Mouse (Mus musculus): ENCODE measurements around the gene Rab25. TPM values are rescaled to one million over a fixed set of nuclear protein-coding genes. Genes with fewer than 3 reads are reported as not detected.

Gene Rab25
- total RNA-seq, 2 experiments from 2014 or later = not detected

DNA sequence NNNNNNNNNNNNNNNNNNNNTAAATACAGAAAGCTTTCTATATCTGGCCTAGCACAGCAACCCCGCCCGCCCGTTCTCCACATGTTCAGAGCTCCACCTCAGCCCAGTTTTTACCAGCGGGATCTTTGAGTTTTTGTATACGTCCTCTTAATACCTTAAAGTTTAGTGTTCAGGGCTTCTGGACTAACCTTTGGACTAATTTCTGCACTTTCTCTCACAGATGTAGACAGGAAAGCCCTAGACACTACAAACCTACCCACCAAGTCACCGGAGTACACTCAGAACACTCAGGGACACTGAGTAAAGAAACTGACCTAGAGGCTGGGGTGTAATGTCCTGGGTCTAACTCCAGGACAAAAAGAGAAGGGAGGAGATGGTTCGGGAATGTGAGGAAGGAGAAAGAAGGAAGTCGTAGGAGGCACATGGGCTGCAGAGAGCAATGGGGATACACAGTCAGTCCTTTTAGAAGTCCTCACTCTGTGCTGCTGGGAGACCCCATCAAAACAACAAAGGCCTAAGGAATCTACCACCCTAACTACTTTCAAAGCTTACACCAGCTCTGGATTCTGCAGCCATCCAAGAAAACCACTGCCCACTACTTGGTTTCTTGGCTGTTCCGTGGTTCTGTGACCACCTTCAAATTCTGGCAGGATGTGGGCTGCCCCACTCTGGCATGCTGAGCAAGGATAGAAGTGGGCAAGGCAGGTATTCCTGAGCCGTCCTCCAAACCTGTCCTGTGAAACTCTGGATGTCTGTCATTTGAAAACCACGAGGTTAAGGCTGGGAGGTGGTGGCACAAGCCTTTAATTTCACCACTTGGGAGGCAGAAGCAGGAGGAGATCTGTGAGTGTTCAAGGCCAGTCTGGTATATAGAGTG is 54.2 kb downstream of the Rab25 start:
- Histone ChIP-seq H3K4me3 (no peak overlapping the region; the same call in 1 of the 2 replicates), H3K27ac (peak overlapping the region; percentile 96)
- TF ChIP-seq CTCF (IDR thresholded peaks at IDR 0.05) = no peak
- intact Hi-C loops (cut with DNase I) = no loop called here
- no peak for DNase-seq (ENCODE audit: extremely low spot score in 1 of 2, low spot score in 2 of 2)

Small RNAs within 50 kb of the gene (microRNA-seq; reads per million reads assigned to microRNA genes)
- 0 reads per million in 2 experiments for gene Mir1905

Other genes with a start within 250 kb of the Rab25 start
- 10 to 100 TPM; 77.5 to 91.1 TPM for gene Glmp, start 223.3 kb downstream of the Rab25 start, total RNA-seq (2021)
- 1 to 10 TPM; 1.2 to 1.4 TPM for gene Tmem79, start 212.2 kb downstream of the Rab25 start, total RNA-seq (2021)
- 10 to 100 TPM; 78.3 to 79.5 TPM for gene Smg5, start 212.0 kb downstream of the Rab25 start, total RNA-seq (2021)
- 1 to 10 TPM; 8.7 to 8.8 TPM for gene Paqr6, start 183.7 kb downstream of the Rab25 start, total RNA-seq (2021)
- under 1 TPM; 0.49 to 0.57 TPM for gene Bglap3, start 175.6 kb downstream of the Rab25 start, total RNA-seq (2021)
- gene Bglap2, start 169.6 kb downstream of the Rab25 start, total RNA-seq (2021) = 1 to 10 TPM in 1 of 2 experiments, not detected in 1; 1.1 TPM
- gene Bglap, start 163.8 kb downstream of the Rab25 start, total RNA-seq (2021) = 1 to 10 TPM; 1.4 to 1.6 TPM
- gene Pmf1, start 138.0 kb downstream of the Rab25 start, total RNA-seq (2021) = 1 to 10 TPM; 6.5 to 6.6 TPM
- 10 to 100 TPM; 75.8 to 77.6 TPM for gene Slc25a44, start 123.2 kb downstream of the Rab25 start, total RNA-seq (2021)
- gene Sema4a, start 87.1 kb downstream of the Rab25 start, total RNA-seq (2021) = 10 to 100 TPM; 68.7 to 71.2 TPM
- gene Lmna, start 38.3 kb downstream of the Rab25 start, total RNA-seq (2021) = 10 to 100 TPM; 59.3 to 61.7 TPM
- gene Mex3a, start 15.9 kb downstream of the Rab25 start, total RNA-seq (2021) = 1 to 10 TPM; 3.2 TPM
- 10 to 100 TPM; 98.3 to 99.1 TPM for gene Lamtor2, start 4.8 kb upstream of the Rab25 start, total RNA-seq (2021)
- gene Ubqln4, start 5.5 kb upstream of the Rab25 start, total RNA-seq (2021) = 100 to 1,000 TPM; 137 to 148 TPM
- gene Ssr2, start 27.6 kb upstream of the Rab25 start, total RNA-seq (2021) = 10 to 100 TPM; 90.2 to 90.3 TPM
- 100 to 1,000 TPM; 239 to 266 TPM for gene Arhgef2, start 57.7 kb upstream of the Rab25 start, total RNA-seq (2021)
- not detected for gene Rxfp4, start 104.8 kb upstream of the Rab25 start, total RNA-seq (2021)
- gene Khdc4, start 137.5 kb upstream of the Rab25 start, total RNA-seq (2021) = 10 to 100 TPM; 55.3 to 59.3 TPM
- 10 to 100 TPM; 41.1 to 45.8 TPM for gene Rit1, start 168.5 kb upstream of the Rab25 start, total RNA-seq (2021)
- 100 to 1,000 TPM; 513 to 521 TPM for gene Syt11, start 226.9 kb upstream of the Rab25 start, total RNA-seq (2021)

Data from left cerebral cortex, adult 2 months (tissue).